Mouse (Mus musculus) liver, embryonic 11.5 days (tissue): Measurements from ENCODE around the gene Atp2a1. TPM values are rescaled to one million over a fixed set of nuclear protein-coding genes. Genes with fewer than 3 reads are reported as not detected.

Experiments
- ATAC-seq: fragments of 200-750 bp; cut with Nextera tagmentation; replicated peaks from 2 replicates; pipeline ENCODE4 v1.8.0; 2017; ENCODE audit warnings: moderate number of reproducible peaks, mild to moderate bottlenecking, moderate TSS enrichment, moderate library complexity; ENCODE audit not compliant: low FRiP score
- DNase-seq: peaks from one replicate; pipeline ENCODE4 v3.0.0-alpha.2; 2017; ENCODE audit warnings: low spot score
- H3K27ac ChIP-seq: fragments of 300-500 bp; sonication (generic); 2 replicates; pipeline ENCODE4 v1.5.1; 2014; ENCODE audit warnings: mild to moderate bottlenecking, low read depth, low read length, control low read depth
- H3K27me3 ChIP-seq: fragments of 300-500 bp; sonication (generic); replicated peaks from 2 replicates; pipeline ENCODE4 v1.6.1; 2014; ENCODE audit warnings: low read length, mixed read lengths; ENCODE audit not compliant: control insufficient read depth, insufficient read depth
- H3K36me3 ChIP-seq: fragments of 300-500 bp; sonication (generic); 2 replicates; pipeline ENCODE4 v1.6.1; 2014; ENCODE audit warnings: mild to moderate bottlenecking, low read length, moderate library complexity, mixed read lengths; ENCODE audit not compliant: control insufficient read depth, insufficient read depth
- H3K4me1 ChIP-seq: fragments of 300-500 bp; sonication (generic); replicated peaks from 2 replicates; pipeline ENCODE4 v1.6.1; 2014; ENCODE audit warnings: low read length, mixed read lengths; ENCODE audit not compliant: control insufficient read depth, insufficient read depth
- H3K4me2 ChIP-seq: fragments of 300-500 bp; sonication (generic); 2 replicates; pipeline ENCODE4 v1.6.1; 2014; ENCODE audit warnings: mild to moderate bottlenecking, control low read depth, moderate library complexity
- H3K4me3 ChIP-seq: fragments of 300-500 bp; sonication (generic); 2 replicates; pipeline ENCODE4 v1.5.1; 2014; ENCODE audit warnings: low read depth, low read length, control low read depth
- H3K9ac ChIP-seq: fragments of 300-500 bp; sonication (generic); 2 replicates; pipeline ENCODE4 v1.6.1; 2014; ENCODE audit warnings: low read depth, low read length, control low read depth
- H3K9me3 ChIP-seq: fragments of 300-500 bp; sonication (generic); 2 replicates; pipeline ENCODE4 v1.6.1; 2016; ENCODE audit warnings: low read length, inconsistent platforms, mixed read lengths; ENCODE audit not compliant: control insufficient read depth
- WGBS: fragments of 180-500 bp; shearing (Covaris S2); extraction: QIAGEN DNeasy Blood & Tissue Kit; methylation state at CpG from one replicate; pipeline ENCODE4 v1.1.7; 2014; 5-methylcytosine and 5-hydroxymethylcytosine counted together
- polyA plus RNA-seq: library from polyadenylated mRNA; unstranded; fragments of >200 nt; fragmentation: Nextera tagmentation; extraction: Ambion mirVana; gene quantifications from 2 replicates; pipeline ENCODE4 v1.2.1, GENCODE M21; 2014

Gene Atp2a1
- polyA plus RNA-seq, 1 experiment from 2014 or later = 1.3 TPM

- no peak overlapping the region for H3K4me2 ChIP-seq
These were observed 22.8 kb downstream of the Atp2a1 start for GRCm38 (mm10) chr7:126440134-126440533.

GRCm38 (mm10) chr7:126436851-126437250 lies 26.1 kb downstream of the Atp2a1 start:
- 18% methylated on average over 8 of the region's 8 CpGs for WGBS
- Histone ChIP-seq H3K27me3 (no peaks in the 10 kb centered on the region), H3K9ac (no peak overlapping the region), H3K9me3 (no peaks in the 10 kb centered on the region), H3K27ac (no peak overlapping the region), H3K4me2 (no peak overlapping the region), H3K36me3 (no peaks in the 10 kb centered on the region), H3K4me1 (no peaks in the 10 kb centered on the region), H3K4me3 (no peak overlapping the region)
- DNase-seq (no peak), ATAC-seq (no peak)

More at GRCm38 (mm10) chr7:126440134-126440533, 22.8 kb downstream of the Atp2a1 start:
- ATAC-seq (no peak), DNase-seq (no peak)
- no peak overlapping the region for H3K4me3 ChIP-seq
- WGBS = 88% methylated on average over 9 of the region's 9 CpGs
- no peak overlapping the region for H3K9ac ChIP-seq
- peaks cover 3% of the 10 kb centered on the region; the same call in 1 of the 2 replicates for H3K36me3 ChIP-seq
- no peaks in the 10 kb centered on the region for H3K4me1 ChIP-seq
- no peak overlapping the region for H3K27ac ChIP-seq
- H3K9me3 ChIP-seq = no peaks in the 10 kb centered on the region
- H3K27me3 ChIP-seq = no peaks in the 10 kb centered on the region

GRCm38 (mm10) chr7:126435801-126436200 lies 27.1 kb downstream of the Atp2a1 start:
- 87% methylated on average over 3 of the region's 3 CpGs for WGBS
- H3K9ac ChIP-seq = no peak overlapping the region
- H3K4me2 ChIP-seq = no peak overlapping the region
- H3K4me3 ChIP-seq = no peak overlapping the region
- H3K4me1 ChIP-seq = no peaks in the 10 kb centered on the region
- ATAC-seq = no peak
- H3K9me3 ChIP-seq = no peaks in the 10 kb centered on the region
- H3K27ac ChIP-seq = no peak overlapping the region
- H3K27me3 ChIP-seq = no peaks in the 10 kb centered on the region
- no peaks in the 10 kb centered on the region for H3K36me3 ChIP-seq
- DNase-seq = no peak

GRCm38 (mm10) chr7:126434726-126435125 lies 28.2 kb downstream of the Atp2a1 start:
- no peak overlapping the region for H3K4me2 ChIP-seq

GRCm38 (mm10) chr7:126430167-126430566 lies 32.7 kb downstream of the Atp2a1 start:
- DNase-seq = no peak
- no peak for ATAC-seq
- Histone ChIP-seq H3K27ac (no peak overlapping the region), H3K4me1 (peaks cover 13% of the 10 kb centered on the region), H3K4me3 (no peak overlapping the region), H3K9ac (peak overlapping the region; percentile 14; the same call in 1 of the 2 replicates), H3K9me3 (peaks cover 3% of the 10 kb centered on the region; the same call in 1 of the 2 replicates), H3K27me3 (no peaks in the 10 kb centered on the region), H3K4me2 (no peak overlapping the region), H3K36me3 (no peaks in the 10 kb centered on the region)

More at GRCm38 (mm10) chr7:126434726-126435125, 28.2 kb downstream of the Atp2a1 start:
- WGBS = 84% methylated on average over 7 of the region's 7 CpGs
- DNase-seq = no peak
- no peak overlapping the region for H3K9ac ChIP-seq
- H3K9me3 ChIP-seq = no peaks in the 10 kb centered on the region
- H3K36me3 ChIP-seq = no peaks in the 10 kb centered on the region
- H3K4me3 ChIP-seq = no peak overlapping the region
- no peak overlapping the region for H3K27ac ChIP-seq
- H3K4me1 ChIP-seq = no peaks in the 10 kb centered on the region; the same call in 1 of the 2 replicates
- no peak for ATAC-seq
- no peaks in the 10 kb centered on the region for H3K27me3 ChIP-seq

GRCm38 (mm10) chr7:126429503-126429898 lies 33.4 kb downstream of the Atp2a1 start:
- Histone ChIP-seq H3K4me3 (peak overlapping the region; percentile 71), H3K36me3 (no peaks in the 10 kb centered on the region), H3K9me3 (peaks cover 3% of the 10 kb centered on the region; the same call in 1 of the 2 replicates), H3K27ac (no peak overlapping the region; the same call in none of the 2 replicates), H3K4me2 (peak overlapping the region; percentile 96), H3K27me3 (no peaks in the 10 kb centered on the region), H3K9ac (peak overlapping the region; percentile 51), H3K4me1 (peaks cover 13% of the 10 kb centered on the region)
- DNase-seq = no peak
- ATAC-seq = 0 out of 2 replicates have a peak, but pooled peaks have one; percentile 15
- 33% methylated on average over 15 of the region's 15 CpGs for WGBS

- peak within 1 kb of the TSS; percentile 91 for H3K27ac ChIP-seq
- H3K9me3 ChIP-seq = peaks cover 3% of the 10 kb centered on the region; the same call in 1 of the 2 replicates
- peaks cover 13% of the 10 kb centered on the region for H3K4me1 ChIP-seq
- peak within 1 kb of the TSS; percentile 71 for H3K4me3 ChIP-seq
- DNase-seq = peak; percentile 95
- peak within 1 kb of the TSS; percentile 80 for H3K9ac ChIP-seq
- no peaks in the 10 kb centered on the region for H3K36me3 ChIP-seq
- H3K4me2 ChIP-seq = peak within 1 kb of the TSS; percentile 96
- peak; percentile 85 for ATAC-seq
- H3K27me3 ChIP-seq = no peaks in the 10 kb centered on the region
- under 1% methylated on average over 82 of the region's 82 CpGs for WGBS
These were observed 34.0 kb downstream of the Atp2a1 start, which contains the start of gene Rabep2 for GRCm38 (mm10) chr7:126428631-126429502. TSS of gene Rabep2 (plus strand) at chr7:126428759.

GRCm38 (mm10) chr7:126428154-126428553 lies 34.8 kb downstream of the Atp2a1 start:
- H3K9ac ChIP-seq = peak overlapping the region; percentile 80
- no peak for DNase-seq
- peak; percentile 53; the same call in 1 of the 2 replicates for ATAC-seq
- H3K27ac ChIP-seq = peak overlapping the region; percentile 91
- 6% methylated on average over 4 of the region's 4 CpGs for WGBS
- no peaks in the 10 kb centered on the region for H3K36me3 ChIP-seq
- H3K4me2 ChIP-seq = peak overlapping the region; percentile 96
- peaks cover 3% of the 10 kb centered on the region; the same call in 1 of the 2 replicates for H3K9me3 ChIP-seq
- H3K4me1 ChIP-seq = peaks cover 13% of the 10 kb centered on the region
- H3K27me3 ChIP-seq = no peaks in the 10 kb centered on the region
- peak overlapping the region; percentile 71 for H3K4me3 ChIP-seq
